Mouse (Mus musculus) NIH3T3 (cell line): Measurements from ENCODE around the gene H3f3b.
"Not testable (repeated sequence)": the region's sequence is repeated elsewhere in the genome, so short reads cannot be mapped to it uniquely, and the experiment has no call there.

Experiments used
- DNase-seq: peaks from one replicate; pipeline ENCODE4 v3.0.0-alpha.2; 2012; ENCODE audit warnings: low read depth

H3f3b gene

DNA sequence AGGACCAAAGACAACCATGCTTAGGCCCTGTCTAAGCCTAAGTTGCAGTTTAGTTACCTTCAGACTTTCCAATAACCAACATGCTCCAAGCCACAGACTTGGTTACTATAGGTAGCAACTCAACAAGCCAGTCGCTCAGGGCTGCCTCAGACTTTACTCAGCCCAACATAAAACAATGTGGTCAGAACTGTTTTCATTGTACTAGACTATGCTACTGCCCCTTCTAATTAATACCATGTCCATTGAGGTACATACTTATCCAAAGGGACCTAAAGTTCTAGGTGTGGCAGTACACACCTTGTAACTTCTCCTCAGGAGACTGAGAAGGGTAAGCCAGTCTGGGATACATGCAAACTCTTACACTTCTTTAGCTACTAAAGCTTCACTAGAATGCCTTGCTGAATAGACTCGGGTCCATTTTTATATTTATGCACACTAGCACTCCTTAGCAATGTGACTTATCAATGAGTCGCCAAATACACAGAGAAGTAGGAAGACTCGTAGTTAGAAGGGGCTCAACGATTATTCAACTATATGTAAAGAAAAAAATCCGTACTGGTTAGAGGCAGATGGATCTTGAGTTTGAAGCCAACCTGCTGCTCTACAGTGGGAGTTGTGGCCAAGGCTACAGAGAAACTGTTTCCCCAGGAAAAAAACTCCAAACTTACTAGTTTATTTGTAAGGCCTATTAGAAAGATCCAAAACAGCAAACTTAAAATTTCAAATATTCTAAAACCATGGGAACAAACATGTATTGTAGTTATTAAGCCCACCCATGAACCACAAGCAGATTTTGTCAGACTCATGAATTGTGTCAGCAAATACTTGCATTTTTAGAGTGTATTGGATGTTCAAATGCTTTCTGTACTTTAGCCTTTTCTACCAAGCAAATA, 6.2 kb downstream of the H3f3b start:
- peak; percentile 75 for DNase-seq

- peak; percentile 80 for DNase-seq
Observed at GRCm38 (mm10) chr11:116020519-116020922, 7.2 kb downstream of the H3f3b start.

DNA sequence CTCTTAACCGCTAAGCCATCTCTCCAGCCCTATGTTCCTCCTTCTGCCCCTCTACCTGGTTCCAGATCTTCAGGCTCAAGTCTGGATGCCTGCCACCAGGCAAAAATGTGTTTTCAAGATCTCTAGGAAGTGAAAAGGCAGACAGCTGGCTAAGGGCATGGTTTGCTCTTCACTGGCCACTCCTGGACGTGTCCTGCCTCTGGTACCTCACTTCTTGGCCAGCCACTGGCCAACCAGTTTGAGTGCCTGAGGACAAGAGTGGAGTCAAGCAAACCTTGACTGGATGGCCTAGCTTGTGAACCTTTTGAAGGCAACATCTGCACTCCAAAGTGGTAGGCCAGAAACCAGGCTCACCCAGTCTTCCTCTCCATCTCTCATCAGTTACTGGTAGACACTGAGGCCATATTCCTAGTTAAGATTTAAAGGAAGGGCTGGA, 7.8 kb downstream of the H3f3b start:
- peak; percentile 61 for DNase-seq

DNA sequence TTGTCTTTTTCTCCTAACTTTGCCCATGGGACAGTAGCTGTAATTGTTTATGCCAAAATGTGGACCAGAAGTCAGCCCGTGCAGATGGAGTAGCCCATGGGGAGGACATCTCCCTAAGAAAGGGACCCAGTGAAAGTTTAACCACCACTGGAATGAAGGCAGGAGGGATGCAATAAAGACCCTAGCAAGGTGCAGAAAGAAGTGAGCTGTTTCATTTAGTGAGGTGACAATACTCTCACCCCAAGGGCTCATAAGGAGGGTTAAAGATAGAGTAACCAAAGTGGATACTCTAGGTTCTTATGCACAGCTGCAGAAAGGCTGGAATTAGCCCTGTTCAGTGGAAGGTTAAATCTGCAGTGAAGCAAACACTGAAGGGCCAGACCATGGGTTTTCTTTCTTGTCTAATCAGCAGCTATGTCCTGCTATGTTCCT, 8.4 kb downstream of the H3f3b start:
- peak; percentile 37 for DNase-seq

GRCm38 (mm10) chr11:116018867-116019266, 8.9 kb downstream of the H3f3b start:
- not testable (repeated sequence) for DNase-seq

- peak; percentile 56 for DNase-seq
Observed at GRCm38 (mm10) chr11:116018106-116018505, 9.7 kb downstream of the H3f3b start.

DNA sequence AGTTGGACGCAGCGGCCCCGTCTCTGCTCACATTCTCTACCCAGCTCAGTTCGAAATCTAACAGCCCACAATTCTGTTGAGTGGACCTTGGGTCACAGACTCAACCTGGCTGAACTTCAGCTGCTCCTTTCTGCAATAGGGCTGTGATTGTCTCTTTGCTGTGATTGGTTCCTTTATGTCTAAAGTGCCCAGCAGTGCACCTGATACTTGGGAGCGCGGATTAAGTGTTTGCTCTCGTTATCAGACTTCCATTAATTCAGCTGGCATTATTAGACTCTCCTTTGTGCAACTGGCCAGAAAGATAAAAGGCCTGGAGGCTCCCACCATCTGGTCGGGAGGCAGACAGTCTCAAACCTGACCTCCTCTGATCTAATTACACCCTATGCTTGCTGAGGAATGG, 12.9 kb downstream of the H3f3b start:
- DNase-seq = no peak

DNA sequence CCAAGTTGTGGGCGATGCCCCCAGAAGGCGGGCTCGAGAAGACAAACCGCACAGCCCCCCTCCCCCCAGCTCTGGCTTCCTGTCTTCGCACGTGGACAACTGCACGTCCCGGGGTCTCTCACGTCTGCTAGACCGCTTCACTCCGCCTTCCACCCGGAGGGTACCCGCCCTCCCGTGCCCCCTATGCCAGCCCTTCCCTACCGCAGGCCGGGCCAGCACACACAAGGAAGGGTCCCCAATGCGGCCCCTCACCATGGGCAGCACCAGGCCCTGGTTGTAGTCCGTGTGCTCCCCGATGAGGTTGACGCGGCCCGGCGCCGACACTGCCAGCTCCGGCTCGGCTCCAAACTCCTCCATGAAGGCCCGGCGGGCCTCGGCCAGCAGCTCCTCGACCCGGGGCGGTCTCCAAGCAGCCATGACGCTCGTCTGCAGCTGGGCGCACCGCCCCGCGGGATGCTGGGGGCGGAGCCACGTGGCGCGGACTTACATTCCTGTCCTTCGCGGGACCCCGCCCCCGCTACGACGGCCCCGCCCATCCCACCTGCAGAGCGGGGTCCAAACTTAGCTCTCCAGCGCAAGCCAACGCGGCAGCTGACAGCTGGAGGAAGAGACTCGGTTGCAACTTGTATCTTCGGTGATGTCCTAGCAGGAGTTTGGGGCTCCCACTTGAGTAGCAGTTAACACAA, 15.4 kb downstream of the H3f3b start, which contains the start of gene Galk1:
TSS of gene Galk1 (minus strand) at position 458 of the 686 bp plus-strand sequence.
- DNase-seq = peak; percentile 95

GRCm38 (mm10) chr11:116011529-116012261, 16.1 kb downstream of the H3f3b start:
- DNase-seq = no peak

- no peak for DNase-seq
Observed at GRCm38 (mm10) chr11:116010948-116011347, 16.8 kb downstream of the H3f3b start.

- DNase-seq = no peak
Observed at GRCm38 (mm10) chr11:116010146-116010545, 17.6 kb downstream of the H3f3b start.

GRCm38 (mm10) chr11:116009661-116010060, 18.1 kb downstream of the H3f3b start:
- DNase-seq = no peak

DNA sequence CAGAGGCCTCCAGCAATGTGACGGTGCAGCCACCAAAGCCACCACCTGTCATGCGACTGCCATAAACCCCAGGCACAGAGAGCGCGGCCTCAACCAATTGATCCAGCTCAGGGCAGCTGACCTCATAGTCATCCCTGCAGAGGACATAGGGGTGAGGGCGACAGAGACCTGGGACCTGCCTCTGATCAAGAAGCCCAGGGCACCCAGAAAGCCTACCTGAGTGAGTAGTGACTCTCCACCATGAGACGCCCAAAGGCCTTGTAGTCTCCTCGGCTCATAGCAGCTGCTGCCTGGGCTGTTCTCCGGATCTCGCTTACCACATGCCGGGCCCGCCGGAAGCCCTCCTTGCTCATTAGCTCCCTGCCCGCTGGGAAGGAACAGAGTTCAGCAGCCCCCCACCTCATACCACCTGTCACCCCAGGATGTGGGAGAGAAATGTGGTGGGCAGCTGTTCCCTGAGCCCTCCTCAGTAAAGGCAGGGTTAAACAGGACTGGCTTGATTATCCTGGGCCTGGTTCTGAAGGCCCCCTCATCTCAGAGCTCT, 18.9 kb downstream of the H3f3b start:
- DNase-seq = no peak

- no peak for DNase-seq
Observed at GRCm38 (mm10) chr11:116008411-116008810, 19.4 kb downstream of the H3f3b start.

DNA sequence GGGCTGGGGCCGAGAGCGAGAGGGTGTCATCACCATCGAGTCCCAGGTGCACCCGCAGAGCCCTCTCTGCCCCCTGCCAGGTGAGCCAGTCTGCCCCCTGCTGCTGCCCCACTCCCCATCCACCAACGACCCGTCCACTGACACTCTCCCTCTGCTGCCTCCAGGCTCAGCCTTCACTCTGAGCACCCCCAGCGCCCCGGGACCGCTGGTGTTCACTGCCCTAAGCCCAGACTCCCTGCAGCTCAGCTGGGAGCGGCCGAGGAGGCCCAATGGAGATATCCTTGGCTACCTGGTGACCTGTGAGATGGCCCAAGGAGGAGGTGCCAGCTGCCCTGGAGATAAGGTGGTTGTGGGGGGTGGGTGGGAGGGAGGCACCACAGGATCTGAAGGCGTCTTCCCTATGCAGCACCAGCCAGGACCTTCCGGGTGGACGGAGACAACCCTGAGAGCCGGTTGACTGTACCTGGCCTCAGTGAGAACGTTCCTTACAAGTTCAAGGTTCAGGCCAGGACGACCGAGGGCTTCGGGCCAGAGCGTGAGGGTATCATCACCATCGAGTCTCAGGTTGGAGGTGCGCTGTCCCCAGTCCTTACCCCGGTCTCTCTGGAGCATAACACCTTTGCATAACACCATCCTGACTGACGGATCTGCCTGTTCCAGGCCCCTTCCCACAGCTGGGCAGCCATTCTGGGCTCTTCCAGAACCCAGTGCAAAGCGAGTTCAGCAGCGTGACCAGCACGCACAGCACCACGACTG, 20.5 kb downstream of the H3f3b start:
- no peak for DNase-seq

GRCm38 (mm10) chr11:116005701-116006419, 21.9 kb downstream of the H3f3b start:
- DNase-seq = no peak

GRCm38 (mm10) chr11:116004840-116005700, 22.7 kb downstream of the H3f3b start:
- DNase-seq = peak; percentile 90

- DNase-seq = no peak
Observed at GRCm38 (mm10) chr11:116004186-116004823, 23.5 kb downstream of the H3f3b start.

DNA sequence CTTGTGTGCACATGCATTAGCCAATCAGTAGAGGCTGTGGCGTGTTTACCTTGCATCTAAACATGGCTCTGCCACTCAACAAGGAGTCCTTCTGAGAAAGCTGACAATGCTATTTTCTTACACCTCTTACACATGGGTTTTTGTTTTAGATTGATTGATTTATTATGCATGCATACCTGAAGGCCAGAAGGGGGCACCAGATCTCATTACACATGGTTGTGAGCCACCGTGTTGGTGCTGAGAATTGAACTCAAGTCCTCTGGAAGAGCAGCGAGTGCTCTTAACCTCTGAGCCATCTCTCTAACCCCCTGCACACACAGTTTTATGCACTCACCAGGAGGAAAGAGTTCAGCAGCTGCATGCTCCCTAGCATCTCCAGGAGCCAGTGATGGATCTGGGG, 24.9 kb downstream of the H3f3b start:
- DNase-seq = no peak
